Mouse (Mus musculus) gastrocnemius, postnatal 25 days (tissue): ENCODE data around the gene Meiob. TPM values are rescaled to one million over a fixed set of nuclear protein-coding genes. Genes with fewer than 3 reads are reported as not detected.

Experiments
- DNase-seq: peaks from one replicate; pipeline ENCODE4 v3.0.0; 2022
- long read RNA-seq, 2 experiments: library from polyadenylated mRNA; stranded (forward); transcript quantifications; one replicate each; pipeline ENCODE4 v2.0.0; 2021
- total RNA-seq, 2 experiments: library from RNA; stranded (reverse); gene quantifications; 1 replicate in 1 of 2; 2 replicates in 1 of 2; pipeline ENCODE4 v1.2.3; 2021

Meiob gene
- not detected for total RNA-seq
- long read RNA-seq, experiment 1: 0 reads
- long read RNA-seq, experiment 2: 0 reads

DNA sequence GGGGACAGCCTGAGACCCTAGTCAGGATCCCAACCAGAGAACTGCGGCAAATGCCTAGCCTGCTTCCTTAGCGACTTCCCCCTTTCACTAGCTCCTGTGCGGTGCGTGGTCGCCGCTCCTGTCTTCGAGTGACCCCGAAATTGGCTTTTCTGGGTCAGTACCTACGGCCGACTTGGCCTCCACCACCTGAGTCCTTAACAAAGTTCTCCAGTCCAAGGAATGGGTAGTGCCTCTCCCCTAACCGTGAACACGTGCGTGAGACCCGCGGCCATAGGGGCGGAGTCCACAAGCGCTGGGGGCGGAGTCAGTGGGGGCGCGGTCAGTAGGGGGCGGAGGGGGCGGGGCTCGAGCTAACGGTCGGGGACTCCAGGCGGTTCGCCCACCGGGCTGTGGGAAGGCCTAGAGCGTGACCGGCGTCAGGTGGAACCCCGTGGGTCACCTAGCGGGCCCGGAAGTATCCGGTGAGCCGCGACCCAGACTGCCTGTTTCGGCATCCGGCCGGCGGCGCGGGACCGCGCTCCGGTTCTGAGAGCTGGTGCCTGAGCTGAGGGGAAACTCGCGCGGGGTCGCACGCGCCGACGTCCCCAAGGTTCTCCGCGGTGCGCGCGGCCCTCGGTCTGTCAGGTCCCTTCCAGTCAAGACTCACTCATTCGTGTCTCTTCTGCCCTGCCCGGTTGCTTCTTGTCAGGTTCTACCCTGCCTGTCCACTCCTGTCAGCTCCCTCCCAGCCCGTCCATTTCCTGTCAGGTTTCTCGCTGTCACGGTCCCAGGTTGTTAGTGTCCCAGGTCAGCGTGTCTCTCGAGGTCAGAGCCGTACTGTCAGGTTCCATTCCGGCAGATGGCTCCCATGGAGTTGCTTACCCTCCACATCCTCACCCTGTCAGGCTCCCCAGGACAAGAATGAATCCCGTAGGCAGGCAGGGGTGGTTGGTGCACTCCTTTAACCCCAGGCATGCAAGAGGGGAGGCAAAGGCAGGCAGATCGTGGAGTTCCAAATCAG, at the start of gene Meiob:
Meiob (plus strand) TSS at position 338 of the 1,000 bp plus-strand sequence.
- DNase-seq: peak; percentile 35

DNA sequence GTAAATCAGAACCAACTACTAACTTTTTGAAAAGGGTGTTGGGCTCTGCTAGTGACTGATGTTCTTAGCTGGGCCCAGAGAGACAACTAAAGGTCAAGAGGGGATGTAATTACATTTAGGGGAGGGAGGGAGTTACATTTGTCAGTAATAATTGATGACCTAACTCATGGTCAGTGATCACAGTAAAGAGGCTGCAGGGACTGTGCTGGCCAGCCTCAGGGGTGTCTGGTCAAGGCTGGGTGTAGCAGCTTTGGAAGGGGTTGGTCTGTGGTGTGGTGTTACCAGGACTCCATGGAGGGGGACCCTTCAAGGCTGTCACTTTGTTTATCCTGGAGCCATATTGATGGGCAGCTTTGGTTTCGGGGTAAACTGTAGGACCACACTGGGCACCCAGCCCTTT, 46.7 kb upstream of the Meiob start:
- no peak for DNase-seq

DNA sequence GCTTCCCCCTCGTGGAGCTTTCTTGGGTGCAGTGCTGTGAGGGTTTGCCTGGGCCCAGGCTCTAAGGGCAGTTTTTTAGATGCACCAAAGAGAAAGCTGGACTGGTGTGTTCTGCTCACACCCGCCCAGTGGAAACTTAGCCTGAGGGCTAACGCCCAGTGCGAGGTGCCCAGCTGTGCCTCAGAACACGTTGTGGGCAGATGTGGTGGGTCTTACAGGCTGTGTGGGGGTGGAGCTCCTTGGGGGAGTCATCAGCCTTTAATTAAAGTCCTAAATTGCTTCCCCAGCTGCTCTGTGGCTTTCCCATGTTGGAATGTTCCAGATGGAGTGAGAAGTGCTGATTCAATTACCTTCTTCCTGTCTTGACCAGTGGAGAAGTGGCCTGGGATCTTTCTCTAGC, 43.0 kb upstream of the Meiob start:
- DNase-seq: no peak

DNA sequence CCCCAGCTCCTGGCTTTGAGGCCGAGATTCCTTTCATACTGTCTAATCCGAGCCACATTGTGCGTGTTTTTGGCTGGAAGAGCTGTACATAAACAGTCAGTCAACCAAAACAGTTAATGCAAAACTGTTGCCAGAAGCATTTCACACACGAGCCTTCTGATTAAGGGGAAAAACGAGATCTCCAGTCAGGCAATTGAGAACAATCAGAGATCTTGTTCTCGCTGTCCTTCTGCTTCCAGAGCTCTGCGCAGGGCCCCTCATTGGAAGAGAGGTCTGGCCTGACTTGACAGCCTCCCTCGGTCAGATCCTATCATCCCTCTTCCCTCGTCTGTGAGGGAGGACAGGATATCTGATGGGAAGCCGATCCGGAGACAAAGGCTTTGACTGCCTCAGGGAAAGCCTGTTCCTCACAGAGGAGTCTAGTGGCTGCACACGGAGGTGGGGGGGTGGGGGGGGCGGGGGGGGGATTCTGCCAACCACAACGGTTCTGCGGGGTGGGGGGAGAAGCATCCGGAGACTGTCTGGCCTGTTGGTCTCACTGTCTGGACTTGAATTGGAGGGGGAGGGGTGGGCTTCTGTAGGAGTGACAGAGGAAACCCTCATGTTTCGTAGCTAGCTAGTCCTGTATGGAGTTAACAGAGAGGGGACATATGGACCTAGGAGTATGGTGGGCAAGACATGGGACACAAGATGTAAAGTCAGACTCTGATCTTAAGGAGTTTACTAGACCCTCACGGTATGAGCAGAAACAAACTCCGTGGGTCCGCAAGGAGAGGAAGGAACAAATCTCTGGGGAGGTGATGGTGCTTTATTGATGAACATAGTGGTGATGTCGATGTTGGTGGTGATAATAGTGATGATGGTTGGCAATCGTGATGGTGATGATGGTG, 38.8 kb upstream of the Meiob start:
- DNase-seq: no peak

DNA sequence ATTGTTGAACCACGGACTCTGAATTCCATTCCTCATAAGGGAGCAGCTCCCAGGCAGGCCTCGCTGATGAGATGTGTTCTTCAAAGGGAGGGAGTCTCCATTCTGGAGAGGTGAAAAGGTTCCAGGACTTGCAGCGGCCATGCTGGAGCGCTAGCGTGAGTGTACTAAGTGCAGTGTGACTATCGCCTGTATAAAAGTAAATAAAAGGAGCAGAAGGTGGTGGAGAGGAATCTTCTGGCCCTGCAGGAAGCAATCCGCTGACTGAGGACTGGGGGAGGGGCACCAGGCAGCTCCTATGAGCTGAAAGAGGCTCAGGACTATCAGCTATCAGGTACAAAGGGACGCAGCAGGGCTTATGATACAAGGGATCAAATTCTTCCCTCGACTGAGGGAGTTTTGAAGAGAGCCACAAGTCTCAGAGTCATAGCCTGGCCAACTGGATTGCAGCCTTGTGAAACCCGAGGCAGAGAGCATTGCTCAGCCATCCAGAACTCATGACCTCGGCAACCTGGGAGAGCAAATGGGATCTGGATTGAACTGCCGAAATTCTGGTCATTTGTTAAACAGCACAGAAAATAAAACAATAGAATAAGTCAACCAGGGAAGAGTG, 37.7 kb upstream of the Meiob start:
- DNase-seq: no peak

DNA sequence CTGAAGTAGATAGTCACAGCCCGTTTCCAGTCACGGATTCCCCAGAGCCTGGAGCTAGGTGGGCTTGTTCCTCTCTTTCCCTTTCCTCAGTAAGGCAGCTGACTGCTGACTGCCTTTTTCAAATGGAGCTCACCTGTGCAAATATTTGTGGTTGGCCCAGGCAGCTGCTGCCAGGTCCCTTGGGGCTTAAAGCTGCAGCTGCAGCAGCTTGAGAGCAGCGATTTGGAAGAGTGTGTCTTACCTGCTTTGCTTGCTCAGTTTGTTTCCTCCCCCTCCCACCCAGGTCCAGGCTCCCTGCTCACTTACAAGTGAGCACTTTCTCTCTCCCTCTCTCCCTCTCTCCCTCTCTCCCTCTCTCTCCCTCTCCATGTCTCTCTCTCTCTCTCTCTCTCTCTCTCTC, 34.9 kb upstream of the Meiob start:
- no peak for DNase-seq

DNA sequence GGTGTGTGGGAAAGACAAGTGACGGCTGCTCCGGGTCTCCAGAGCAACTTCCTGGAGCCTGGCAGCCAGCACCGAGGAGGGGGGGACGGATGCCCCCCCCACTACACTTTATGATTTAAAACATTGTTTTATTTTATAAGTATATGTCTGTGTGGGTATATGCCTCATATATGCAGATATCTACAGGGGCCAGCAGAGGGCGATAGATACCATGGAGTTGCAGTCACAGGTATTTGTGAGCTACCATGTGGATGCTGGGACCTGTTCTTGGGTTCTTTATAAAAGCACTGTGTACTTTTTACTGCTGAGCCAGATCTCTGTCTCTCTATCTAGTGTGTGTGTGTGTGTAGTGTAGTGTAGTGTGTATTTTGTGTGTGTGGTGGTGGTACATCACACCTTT, 30.8 kb upstream of the Meiob start:
- DNase-seq: no peak

DNA sequence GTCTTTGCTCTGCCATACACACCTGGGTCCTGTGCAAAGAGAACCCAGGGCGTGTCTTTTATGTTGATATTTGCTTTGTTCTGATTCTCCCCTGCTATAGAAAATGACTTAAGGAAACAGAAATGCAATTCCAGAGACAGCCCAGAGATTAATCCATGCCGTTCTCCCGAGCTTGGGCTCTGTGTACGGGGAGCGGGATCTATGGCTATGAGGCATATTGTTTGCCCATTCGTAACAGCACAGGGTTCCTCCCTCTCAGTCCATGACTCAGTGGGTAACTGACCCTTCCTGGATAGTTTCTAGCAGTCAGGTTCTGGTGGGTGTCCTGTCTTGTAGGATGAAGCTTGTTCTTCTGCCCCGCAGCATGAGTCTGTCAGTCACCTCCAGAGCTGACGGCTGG, 28.9 kb upstream of the Meiob start:
- DNase-seq: no peak

DNA sequence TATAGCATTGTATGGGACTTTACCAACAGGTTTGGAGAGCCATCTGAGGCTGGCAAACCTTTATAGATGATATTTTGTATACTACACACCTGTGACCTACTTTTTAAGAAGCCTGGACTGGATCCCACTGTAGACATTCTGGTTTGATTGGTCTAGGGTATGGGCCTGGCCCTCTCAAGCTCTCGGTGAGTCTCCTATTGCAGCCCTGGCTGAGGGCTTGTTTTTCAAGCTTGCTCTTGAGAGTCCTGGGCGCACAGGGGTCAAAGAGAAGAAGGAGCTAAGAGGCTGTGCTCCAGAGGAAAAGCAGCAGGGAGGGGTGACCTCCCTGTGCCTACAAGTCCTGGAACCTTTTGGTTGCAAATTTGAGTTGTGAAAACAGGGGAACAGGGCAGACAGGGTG, 27.0 kb upstream of the Meiob start:
- DNase-seq: no peak

DNA sequence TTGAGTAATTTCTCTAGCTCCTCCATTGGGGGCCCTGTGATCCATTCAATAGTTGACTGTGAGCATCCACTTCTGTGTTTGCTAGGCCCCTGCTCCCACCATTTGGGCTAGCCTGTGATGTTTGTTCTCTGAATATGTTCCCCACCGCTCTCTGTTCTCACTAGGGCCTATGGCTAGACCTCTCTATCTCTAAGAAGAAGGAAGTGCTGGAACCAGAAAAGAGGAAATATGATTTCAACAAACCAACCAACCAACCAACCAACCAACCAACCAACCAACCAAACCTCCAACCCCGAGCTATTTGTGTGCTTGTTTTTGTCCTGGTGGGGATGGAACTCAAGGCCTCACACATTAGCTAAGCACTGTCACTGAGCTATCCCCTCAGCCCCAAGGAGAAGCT, 23.3 kb upstream of the Meiob start:
- no peak for DNase-seq

DNA sequence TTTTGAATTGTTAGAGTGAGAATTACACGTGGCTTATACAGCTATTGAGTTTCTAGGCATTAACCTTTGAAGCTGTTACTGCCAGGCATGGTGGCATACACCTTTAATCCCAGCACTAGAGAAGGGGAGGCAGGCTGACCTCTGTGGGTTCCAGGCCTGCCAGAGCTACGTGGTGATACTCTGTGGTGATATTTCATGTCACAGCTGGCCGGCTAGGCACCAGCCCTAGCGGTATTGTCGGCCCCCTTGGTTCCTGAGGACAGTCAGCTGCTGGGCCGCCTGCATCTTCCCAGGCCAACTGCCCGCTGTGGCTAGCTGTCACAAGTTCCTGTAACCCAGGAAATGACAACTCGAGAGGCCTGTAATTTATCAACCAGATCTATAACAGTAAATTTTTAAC, 11.9 kb upstream of the Meiob start:
- no peak for DNase-seq

DNA sequence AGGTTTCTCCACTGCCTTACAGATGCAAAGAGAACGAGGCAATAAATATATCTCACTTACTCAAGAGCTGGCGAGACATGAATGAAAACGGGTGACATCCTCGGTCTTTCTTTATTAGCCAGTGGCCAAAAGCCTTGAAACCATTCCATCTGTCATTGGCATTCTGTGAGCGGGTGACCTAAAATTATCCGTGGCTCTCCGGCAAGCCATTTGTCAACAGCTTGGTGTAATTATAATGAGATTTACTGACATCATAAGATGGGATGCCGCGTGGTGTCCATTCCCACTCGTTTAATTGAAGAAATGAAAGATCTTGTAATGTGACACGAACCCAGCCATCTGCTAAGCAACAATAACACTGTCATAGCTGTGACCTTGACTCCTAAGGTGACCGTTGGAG, 9.3 kb upstream of the Meiob start:
- no peak for DNase-seq

DNA sequence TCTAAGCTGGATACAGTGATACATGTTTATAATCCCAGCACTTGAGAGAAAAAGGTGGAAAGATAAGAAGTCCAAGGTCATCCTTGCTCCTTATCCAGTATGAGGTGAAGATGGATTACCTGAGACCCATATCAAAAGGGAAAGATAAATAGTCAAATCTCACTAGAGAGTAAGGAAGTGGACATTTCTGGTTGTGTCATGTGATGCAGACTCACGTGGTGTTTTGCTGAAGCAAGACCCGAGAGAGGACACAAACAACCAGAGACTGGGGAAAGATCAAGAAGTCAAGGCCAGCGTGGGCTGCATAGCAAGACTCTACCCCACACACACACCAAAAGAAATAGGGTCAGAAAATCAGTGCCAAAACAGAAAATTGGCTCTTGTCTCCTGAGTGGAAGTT, 7.1 kb upstream of the Meiob start:
- no peak for DNase-seq

DNA sequence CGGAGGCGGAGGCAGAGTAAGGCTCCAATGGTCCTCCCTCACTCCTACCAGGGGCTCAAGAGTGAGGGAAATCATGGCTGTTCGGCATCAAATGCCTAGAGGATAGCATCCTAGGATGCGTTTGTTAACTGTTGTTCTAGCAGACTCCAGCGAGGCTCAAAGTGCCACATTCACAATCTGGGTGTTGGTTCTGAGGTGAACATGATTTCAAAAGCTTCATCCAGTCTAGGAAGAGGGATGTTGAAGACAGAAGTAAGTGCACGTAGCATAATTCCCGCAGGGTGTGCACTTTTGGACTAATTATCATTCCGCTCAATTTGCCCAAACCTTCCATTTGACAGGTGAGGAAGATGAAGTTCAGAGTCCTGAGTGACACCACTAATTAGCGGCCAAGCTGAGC, 5.9 kb upstream of the Meiob start:
- no peak for DNase-seq

DNA sequence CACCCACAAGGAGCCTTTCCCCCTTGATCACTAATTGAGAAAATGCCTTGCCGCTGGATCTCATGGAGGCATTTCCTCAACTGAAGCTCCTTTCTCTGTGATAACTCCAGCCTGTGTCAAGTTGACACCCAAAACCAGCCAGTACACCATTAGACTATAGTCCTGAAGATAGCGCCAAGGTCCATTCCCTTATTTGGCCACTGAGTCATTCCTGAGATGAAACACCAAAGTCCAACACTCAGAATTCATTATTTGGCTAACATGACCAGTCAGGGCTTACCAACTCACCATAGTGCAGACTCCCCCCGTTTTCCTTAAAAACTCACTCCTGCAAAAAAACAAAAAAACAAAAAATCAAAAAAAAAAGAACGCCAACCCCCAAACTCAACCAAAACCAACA, 4.6 kb upstream of the Meiob start:
- DNase-seq: no peak

DNA sequence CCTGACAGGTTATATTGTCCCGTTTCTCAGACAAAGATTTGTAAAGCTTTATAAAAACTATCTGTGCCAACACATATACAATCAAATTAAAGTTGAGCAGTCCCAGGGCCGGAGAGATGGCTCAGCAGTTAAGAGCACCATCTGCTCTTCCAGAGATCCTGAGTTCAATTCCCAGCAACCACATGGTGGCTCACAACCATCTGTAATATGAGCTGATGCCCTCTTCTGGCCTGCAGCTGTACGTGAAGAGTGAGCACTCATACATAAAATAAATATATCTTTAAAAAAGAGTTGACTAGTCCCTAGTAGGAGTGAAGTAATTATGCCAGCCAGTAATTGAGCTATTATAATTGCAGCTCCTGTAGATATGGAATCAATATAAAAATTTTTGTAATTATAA, 3.6 kb upstream of the Meiob start:
- no peak for DNase-seq

DNA sequence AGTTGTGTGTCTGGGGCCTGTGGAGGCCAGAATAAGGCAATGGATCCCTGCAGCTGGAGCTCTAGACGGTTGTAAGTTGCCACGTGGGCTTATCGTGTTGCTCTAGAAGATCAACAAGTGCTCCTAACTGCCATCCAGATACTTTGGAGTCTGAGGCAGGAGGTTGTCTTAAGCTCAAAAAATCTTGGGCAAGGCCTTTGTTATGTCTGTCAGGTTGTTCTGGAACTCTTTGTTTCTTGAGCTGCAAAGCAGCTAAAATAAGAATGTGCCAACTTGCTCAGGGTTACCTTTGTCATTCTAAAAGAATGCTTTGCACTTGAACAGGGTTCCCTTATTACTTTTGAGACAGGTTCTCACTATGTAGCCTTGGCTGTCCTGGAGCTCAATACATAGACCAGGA, 7.1 kb downstream of the Meiob start:
- DNase-seq: no peak

DNA sequence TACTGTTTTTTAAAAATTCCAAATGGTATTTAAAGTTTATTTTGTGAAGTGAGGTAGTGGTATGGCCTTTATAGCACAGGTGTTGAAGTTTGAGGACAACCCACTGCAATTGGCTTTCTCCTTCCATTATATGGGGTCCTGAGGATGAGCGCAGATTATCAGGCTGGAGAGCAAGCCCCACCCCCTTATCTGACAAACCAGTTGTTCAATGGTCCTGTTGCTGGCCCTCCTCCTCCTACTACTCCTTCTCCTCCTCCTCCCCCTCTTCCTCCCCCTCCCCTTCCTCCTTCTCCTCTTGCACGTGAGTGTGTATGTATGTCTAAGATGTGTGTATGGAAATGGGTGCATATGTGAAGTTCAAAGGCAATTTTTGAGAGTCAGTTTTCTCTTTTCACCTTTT, 8.1 kb downstream of the Meiob start:
- DNase-seq: no peak

DNA sequence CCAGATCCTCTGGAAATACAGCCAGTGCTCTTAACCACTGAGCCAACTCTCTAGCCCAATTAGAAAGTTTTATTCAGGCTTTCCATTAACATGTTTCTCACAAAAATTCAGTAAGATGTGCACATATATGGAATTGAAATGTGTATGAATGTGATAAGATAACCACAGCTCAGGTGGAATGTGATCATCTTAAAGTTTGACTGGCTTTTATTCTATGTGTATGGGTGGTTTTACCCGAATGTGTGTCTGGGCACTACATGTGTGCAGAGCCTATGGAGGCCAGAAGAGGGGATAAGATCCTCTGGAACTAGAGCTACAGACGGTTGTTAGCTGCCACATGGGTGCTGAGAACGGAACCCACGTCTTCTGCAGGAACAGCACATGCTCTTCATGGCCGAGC, 11.2 kb downstream of the Meiob start:
- no peak for DNase-seq

DNA sequence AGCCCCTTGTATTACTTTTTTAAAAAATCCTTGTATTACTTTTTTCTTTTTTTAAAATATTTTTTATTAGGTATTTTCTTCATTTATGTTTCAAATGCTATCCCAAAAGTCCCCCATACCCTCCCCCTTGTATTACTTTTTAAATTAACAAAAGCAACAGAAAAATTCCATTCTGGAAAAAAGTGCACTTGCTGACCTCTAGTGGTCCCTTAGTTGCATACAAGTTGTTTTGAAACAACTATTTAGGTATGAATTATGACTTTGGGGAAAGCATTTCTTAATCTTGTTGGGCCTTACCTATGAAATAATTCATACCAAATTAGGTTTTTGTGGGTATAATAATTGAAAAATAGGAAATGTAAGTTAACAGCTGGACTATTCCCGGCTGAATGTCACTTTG, 13.4 kb downstream of the Meiob start:
- no peak for DNase-seq

DNA sequence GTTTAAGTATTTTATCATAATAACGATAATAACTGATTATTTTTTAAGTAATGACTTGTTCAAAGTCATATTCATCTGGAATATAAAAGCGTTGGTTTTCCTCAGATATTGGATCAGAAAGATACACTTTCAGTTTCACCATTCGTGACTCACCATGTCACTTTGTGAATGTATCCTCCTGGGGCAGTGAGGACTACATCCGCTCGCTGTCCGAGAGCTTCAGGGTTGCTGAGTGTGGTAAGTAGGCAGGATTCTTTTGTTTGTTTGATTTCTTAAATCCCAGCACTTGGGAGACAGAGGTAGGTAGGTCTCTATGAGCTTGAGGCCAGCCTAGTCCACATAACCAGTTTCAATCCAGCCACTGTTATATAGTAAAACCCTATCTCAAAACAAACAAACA, 14.1 kb downstream of the Meiob start:
- DNase-seq: no peak

DNA sequence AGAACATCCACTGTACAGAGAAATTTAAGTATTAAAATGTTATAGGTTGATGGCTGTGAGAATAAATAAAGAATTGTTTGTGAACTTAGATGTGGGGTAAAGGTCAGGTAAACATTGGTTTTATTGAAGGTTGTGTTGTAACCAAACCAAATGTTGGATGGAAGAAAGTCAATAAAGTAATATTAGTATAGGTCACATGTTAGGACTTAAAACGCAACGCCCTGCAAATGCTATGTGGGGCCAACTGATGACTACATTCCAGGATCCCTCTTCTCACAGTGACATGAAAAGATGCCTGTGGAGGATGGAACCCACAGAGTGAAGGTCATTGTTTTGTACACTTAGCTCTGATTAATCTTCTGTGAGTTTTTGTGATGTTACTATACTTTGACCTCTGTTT, 15.4 kb downstream of the Meiob start:
- DNase-seq: no peak
